Mouse (Mus musculus): ENCODE results near the gene Plxna4.

DNA sequence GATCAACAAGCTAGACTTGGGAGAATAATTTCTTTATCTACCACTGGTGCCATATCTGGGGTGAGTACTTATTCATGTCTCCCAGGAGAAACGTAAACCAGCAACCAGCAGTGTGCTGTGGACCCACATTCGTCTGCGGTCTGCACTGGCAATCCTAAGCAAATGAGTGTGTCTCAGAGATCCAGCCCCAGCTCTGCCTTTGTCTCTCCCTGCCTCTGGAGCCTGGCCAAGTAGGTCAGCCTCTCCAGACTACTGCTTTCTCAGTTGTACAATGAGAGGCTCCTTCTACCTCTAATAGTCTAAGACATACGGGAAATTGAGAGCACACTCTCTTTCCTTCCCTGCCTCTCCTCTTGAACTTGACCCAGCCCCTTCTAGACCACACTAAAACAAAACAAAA, 316.5 kb downstream of the Plxna4 start:
- no peak for TF ChIP-seq MAX (IDR thresholded peaks at IDR 0.05; ENCODE audit: low read length)
- TF ChIP-seq CTCF (conservative IDR thresholded peaks at IDR 0.05 in 1 of 2, IDR thresholded peaks at IDR 0.05 in 1 of 2; ENCODE audit: low read depth in 2 of 2, low read length in 2 of 2), result no peak
- no peak for TF ChIP-seq ZC3H11A (IDR thresholded peaks at IDR 0.05; ENCODE audit: low read depth, low read length)
